Mouse (Mus musculus): ENCODE measurements at regions not wholly inside any gene's neighbourhood (a gene's known extent, or its start where the extent isn't known, plus 50 kb on each side); places are given as distances from the start of the nearest gene placed in this dataset.

- H3K27me3 ChIP-seq (ENCODE audit: control insufficient read depth, insufficient read depth, insufficient read length): no peaks in the 10 kb centered on the region
- TF ChIP-seq MYOD1 (IDR thresholded peaks at IDR 0.05; ENCODE audit: control insufficient read depth, insufficient read length, low read depth): no peak
- TF ChIP-seq MYOG (IDR thresholded peaks at IDR 0.05; ENCODE audit: control insufficient read depth, extremely low read depth, insufficient read length): no peak
- TF ChIP-seq MAX (IDR thresholded peaks at IDR 0.05): no peak
- TF ChIP-seq CTCF (IDR thresholded peaks at IDR 0.05; ENCODE audit: control insufficient read depth, insufficient read depth, insufficient read length): no peak
- TF ChIP-seq USF1 (IDR thresholded peaks at IDR 0.05; ENCODE audit: low read depth): no peak
- no peak for TF ChIP-seq FOSL1 (IDR thresholded peaks at IDR 0.05; ENCODE audit: insufficient read depth, low read length, poor library complexity, severe bottlenecking)
- no peak for TF ChIP-seq CEBPB (IDR thresholded peaks at IDR 0.05; ENCODE audit: low read depth)
- H3K79me3 ChIP-seq (ENCODE audit: low read depth): no peaks in the 10 kb centered on the region
- no peaks in the 10 kb centered on the region for H3K36me3 ChIP-seq (ENCODE audit: control insufficient read depth, insufficient read depth)
- no peak overlapping the region for H3K4me3 ChIP-seq (ENCODE audit: insufficient read depth, poor library complexity, severe bottlenecking)
- no peaks in the 10 kb centered on the region for H3K79me2 ChIP-seq (ENCODE audit: control insufficient read depth, insufficient read depth)
- H3ac ChIP-seq (ENCODE audit: control insufficient read depth, insufficient read length, low read depth): no peak overlapping the region
These were observed 72.6 kb downstream of the S1pr1 start for GRCm38 (mm10) chr3:115642001-115642845.

- no peak overlapping the region for H3ac ChIP-seq (ENCODE audit: control insufficient read depth, insufficient read length, low read depth)
- H3K4me3 ChIP-seq (ENCODE audit: insufficient read depth, poor library complexity, severe bottlenecking): no peak overlapping the region
- TF ChIP-seq FOSL1 (IDR thresholded peaks at IDR 0.05; ENCODE audit: insufficient read depth, low read length, poor library complexity, severe bottlenecking) (no peak), CEBPB (IDR thresholded peaks at IDR 0.05; ENCODE audit: low read depth) (peak; percentile 63)
These were observed 73.5 kb downstream of the S1pr1 start for GRCm38 (mm10) chr3:115641411-115641810.

GRCm38 (mm10) chr3:115635487-115635886, 79.4 kb downstream of the S1pr1 start:
- TF ChIP-seq CTCF (IDR thresholded peaks at IDR 0.05; ENCODE audit: control insufficient read depth, insufficient read depth, insufficient read length): no peak
- TF ChIP-seq USF1 (IDR thresholded peaks at IDR 0.05; ENCODE audit: low read depth): no peak
- no peak for TF ChIP-seq MAX (IDR thresholded peaks at IDR 0.05)
- TF ChIP-seq MYOD1 (IDR thresholded peaks at IDR 0.05; ENCODE audit: control insufficient read depth, insufficient read length, low read depth): no peak
- TF ChIP-seq CEBPB (IDR thresholded peaks at IDR 0.05; ENCODE audit: low read depth): no peak
- no peak for TF ChIP-seq FOSL1 (IDR thresholded peaks at IDR 0.05; ENCODE audit: insufficient read depth, low read length, poor library complexity, severe bottlenecking)
- no peak for TF ChIP-seq MYOG (IDR thresholded peaks at IDR 0.05; ENCODE audit: control insufficient read depth, extremely low read depth, insufficient read length)
- no peaks in the 10 kb centered on the region for H3K79me3 ChIP-seq (ENCODE audit: low read depth)
- no peaks in the 10 kb centered on the region for H3K27me3 ChIP-seq (ENCODE audit: control insufficient read depth, insufficient read depth, insufficient read length)
- H3K36me3 ChIP-seq (ENCODE audit: control insufficient read depth, insufficient read depth): no peaks in the 10 kb centered on the region
- no peak overlapping the region for H3ac ChIP-seq (ENCODE audit: control insufficient read depth, insufficient read length, low read depth)
- H3K4me3 ChIP-seq (ENCODE audit: insufficient read depth, poor library complexity, severe bottlenecking): no peak overlapping the region
- no peaks in the 10 kb centered on the region for H3K79me2 ChIP-seq (ENCODE audit: control insufficient read depth, insufficient read depth)

More at GRCm38 (mm10) chr3:115641411-115641810, 73.5 kb downstream of the S1pr1 start:
- Histone ChIP-seq H3K79me2 (ENCODE audit: control insufficient read depth, insufficient read depth) (no peaks in the 10 kb centered on the region), H3K36me3 (ENCODE audit: control insufficient read depth, insufficient read depth) (no peaks in the 10 kb centered on the region), H3K79me3 (ENCODE audit: low read depth) (no peaks in the 10 kb centered on the region), H3K27me3 (ENCODE audit: control insufficient read depth, insufficient read depth, insufficient read length) (no peaks in the 10 kb centered on the region)

GRCm38 (mm10) chr3:115635081-115635480, 79.8 kb downstream of the S1pr1 start:
- Histone ChIP-seq H3ac (ENCODE audit: control insufficient read depth, insufficient read length, low read depth) (no peak overlapping the region), H3K4me3 (ENCODE audit: insufficient read depth, poor library complexity, severe bottlenecking) (no peak overlapping the region), H3K79me2 (ENCODE audit: control insufficient read depth, insufficient read depth) (no peaks in the 10 kb centered on the region), H3K36me3 (ENCODE audit: control insufficient read depth, insufficient read depth) (no peaks in the 10 kb centered on the region), H3K79me3 (ENCODE audit: low read depth) (no peaks in the 10 kb centered on the region), H3K27me3 (ENCODE audit: control insufficient read depth, insufficient read depth, insufficient read length) (no peaks in the 10 kb centered on the region)
- TF ChIP-seq MAX (IDR thresholded peaks at IDR 0.05) (no peak), FOSL1 (IDR thresholded peaks at IDR 0.05; ENCODE audit: insufficient read depth, low read length, poor library complexity, severe bottlenecking) (no peak), CTCF (IDR thresholded peaks at IDR 0.05; ENCODE audit: control insufficient read depth, insufficient read depth, insufficient read length) (no peak), MYOG (IDR thresholded peaks at IDR 0.05; ENCODE audit: control insufficient read depth, extremely low read depth, insufficient read length) (no peak)

- Histone ChIP-seq H3K79me3 (ENCODE audit: low read depth) (no peaks in the 10 kb centered on the region), H3ac (ENCODE audit: control insufficient read depth, insufficient read length, low read depth) (no peak overlapping the region), H3K79me2 (ENCODE audit: control insufficient read depth, insufficient read depth) (no peaks in the 10 kb centered on the region), H3K36me3 (ENCODE audit: control insufficient read depth, insufficient read depth) (no peaks in the 10 kb centered on the region), H3K27me3 (ENCODE audit: control insufficient read depth, insufficient read depth, insufficient read length) (no peaks in the 10 kb centered on the region), H3K4me3 (ENCODE audit: insufficient read depth, poor library complexity, severe bottlenecking) (no peak overlapping the region)
- TF ChIP-seq CEBPB (IDR thresholded peaks at IDR 0.05; ENCODE audit: low read depth) (no peak), CTCF (IDR thresholded peaks at IDR 0.05; ENCODE audit: control insufficient read depth, insufficient read depth, insufficient read length) (no peak)
These were observed 82.5 kb downstream of the S1pr1 start for GRCm38 (mm10) chr3:115632417-115632743.

GRCm38 (mm10) chr3:115631573-115632416, 83.1 kb downstream of the S1pr1 start:
- H3K79me2 ChIP-seq (ENCODE audit: control insufficient read depth, insufficient read depth): no peaks in the 10 kb centered on the region
- no peaks in the 10 kb centered on the region for H3K36me3 ChIP-seq (ENCODE audit: control insufficient read depth, insufficient read depth)
- TF ChIP-seq MAX (IDR thresholded peaks at IDR 0.05) (no peak), MYOG (IDR thresholded peaks at IDR 0.05; ENCODE audit: control insufficient read depth, extremely low read depth, insufficient read length) (no peak), USF1 (IDR thresholded peaks at IDR 0.05; ENCODE audit: low read depth) (no peak)
- H3K27me3 ChIP-seq (ENCODE audit: control insufficient read depth, insufficient read depth, insufficient read length): no peaks in the 10 kb centered on the region
- no peak overlapping the region for H3ac ChIP-seq (ENCODE audit: control insufficient read depth, insufficient read length, low read depth)
- H3K79me3 ChIP-seq (ENCODE audit: low read depth): no peaks in the 10 kb centered on the region
- H3K4me3 ChIP-seq (ENCODE audit: insufficient read depth, poor library complexity, severe bottlenecking): no peak overlapping the region

All from C2C12 (cell line).